Mouse (Mus musculus) CH12.LX (cell line): ENCODE data around the gene Zfp3. TPM values are rescaled to one million over a fixed set of nuclear protein-coding genes. Genes with fewer than 3 reads are reported as not detected.

Experiments used
- DNase-seq: peaks from one replicate; pipeline ENCODE4 v3.0.0-alpha.2; 2013; ENCODE audit errors: extremely low read depth
- H3K27ac ChIP-seq: 2 replicates; pipeline ENCODE4 v1.5.1; 2012; ENCODE audit warnings: low read depth, mild to moderate bottlenecking, control low read depth, moderate library complexity; ENCODE audit not compliant: insufficient read depth
- H3K27me3 ChIP-seq: replicated peaks from 2 replicates; pipeline ENCODE3; 2012; ENCODE audit warnings: inconsistent platforms
- H3K36me3 ChIP-seq, 2 experiments: replicated peaks in 1 of 2; 2 replicates each; pipeline versions ENCODE3 to v1.6.1; 2012; ENCODE audit warnings: inconsistent platforms in 1 of 2, low read length in 1 of 2, mild to moderate bottlenecking in 1 of 2, mixed read lengths in 1 of 2, moderate library complexity in 1 of 2; ENCODE audit not compliant: control insufficient read depth in 1 of 2, insufficient read depth in 1 of 2
- H3K4me1 ChIP-seq, 2 experiments: 2 replicates each; pipeline ENCODE4 v1.6.1; 2012; ENCODE audit warnings: inconsistent platforms in 1 of 2, moderate library complexity in 1 of 2; ENCODE audit not compliant: insufficient read depth in 2 of 2, control insufficient read depth in 1 of 2
- H3K4me2 ChIP-seq: 2 replicates; pipeline ENCODE4 v1.6.1; 2012; ENCODE audit warnings: low read depth, mild to moderate bottlenecking, control low read depth; ENCODE audit not compliant: poor library complexity, insufficient read depth, severe bottlenecking
- H3K4me3 ChIP-seq, 3 experiments: fragments of 150-350 bp in 1 of 3; sonication (generic) in 1 of 3; replicated peaks in 1 of 3; 2 replicates each; pipeline versions ENCODE3 to v1.5.1; 2011 to 2012; ENCODE audit warnings: low read depth in 2 of 3, low read length in 2 of 3, mild to moderate bottlenecking in 2 of 3, moderate library complexity in 2 of 3, control low read depth in 1 of 3, improper control_type of control experiment in 1 of 3, inconsistent platforms in 1 of 3, mixed read lengths in 1 of 3; ENCODE audit not compliant: poor library complexity in 1 of 3
- H3K79me2 ChIP-seq: replicated peaks from 2 replicates; pipeline ENCODE4 v1.6.1; 2012; ENCODE audit warnings: mild to moderate bottlenecking, moderate library complexity; ENCODE audit not compliant: control insufficient read depth, poor library complexity, insufficient read depth, severe bottlenecking; ENCODE audit errors: extremely low read depth
- H3K9ac ChIP-seq: 2 replicates; pipeline ENCODE4 v1.6.1; 2012; ENCODE audit warnings: low read depth, mild to moderate bottlenecking, control low read depth, moderate library complexity; ENCODE audit not compliant: insufficient read depth
- H3K9me3 ChIP-seq: replicated peaks from 2 replicates; pipeline ENCODE3; 2012; ENCODE audit warnings: low read length, inconsistent platforms, mixed read lengths
- BHLHE40 ChIP-seq: IDR thresholded peaks from 2 replicates; pipeline ENCODE4 v1.6.1; 2011; ENCODE audit warnings: mild to moderate bottlenecking, low read depth, low read length, improper control_type of control experiment
- CHD1 ChIP-seq: IDR thresholded peaks from 2 replicates; pipeline ENCODE4 v1.6.1; 2012; ENCODE audit warnings: low read depth, low read length, improper control_type of control experiment, inconsistent platforms
- E2F4 ChIP-seq: IDR thresholded peaks from 2 replicates; pipeline ENCODE4 v1.6.1; 2011; ENCODE audit warnings: low read depth, low read length, improper control_type of control experiment; ENCODE audit not compliant: insufficient replicate concordance
- ELF1 ChIP-seq: IDR thresholded peaks from 2 replicates; pipeline ENCODE4 v1.6.1; 2014; ENCODE audit warnings: low read depth, mild to moderate bottlenecking, inconsistent platforms, low read length, improper control_type of control experiment
- EP300 ChIP-seq: IDR thresholded peaks from 2 replicates; pipeline ENCODE4 v1.6.1; 2011; ENCODE audit warnings: low read length, improper control_type of control experiment
- GABPA ChIP-seq: IDR thresholded peaks from 2 replicates; pipeline ENCODE4 v1.6.1; 2012; ENCODE audit warnings: low read depth, low read length, improper control_type of control experiment, inconsistent platforms; ENCODE audit not compliant: insufficient replicate concordance
- HCFC1 ChIP-seq: IDR thresholded peaks from 2 replicates; pipeline ENCODE4 v1.6.1; 2012; ENCODE audit warnings: low read depth, mild to moderate bottlenecking, inconsistent platforms, low read length, improper control_type of control experiment
- IRF4 ChIP-seq: IDR thresholded peaks from 2 replicates; pipeline ENCODE4 v1.6.1; 2014; ENCODE audit warnings: low read depth, mild to moderate bottlenecking, inconsistent platforms, low read length, improper control_type of control experiment
- JUND ChIP-seq: conservative IDR thresholded peaks from 2 replicates; pipeline ENCODE4 v1.6.1; 2011; ENCODE audit warnings: low read depth, low read length, improper control_type of control experiment
- KAT2A ChIP-seq: IDR thresholded peaks from 2 replicates; pipeline ENCODE4 v1.6.1; 2012; ENCODE audit warnings: low read length, improper control_type of control experiment, inconsistent platforms; ENCODE audit not compliant: insufficient replicate concordance
- MAZ ChIP-seq: IDR thresholded peaks from 2 replicates; pipeline ENCODE4 v1.6.1; 2012; ENCODE audit warnings: low read depth, mild to moderate bottlenecking, inconsistent platforms, low read length, improper control_type of control experiment, moderate library complexity
- MEF2A ChIP-seq: IDR thresholded peaks from 2 replicates; pipeline ENCODE4 v1.6.1; 2014; ENCODE audit warnings: low read depth, mild to moderate bottlenecking, inconsistent platforms, low read length, improper control_type of control experiment, borderline replicate concordance
- MXI1 ChIP-seq: IDR thresholded peaks from 2 replicates; pipeline ENCODE4 v1.6.1; 2011; ENCODE audit warnings: mild to moderate bottlenecking, low read depth, low read length, improper control_type of control experiment
- PAX5 ChIP-seq: IDR thresholded peaks from 2 replicates; pipeline ENCODE4 v1.6.1; 2012; ENCODE audit warnings: low read length, inconsistent platforms, mixed read lengths
- RAD21 ChIP-seq: IDR thresholded peaks from 2 replicates; pipeline ENCODE4 v1.6.1; 2011; ENCODE audit warnings: low read depth, mild to moderate bottlenecking, low read length, improper control_type of control experiment, moderate library complexity
- RCOR1 ChIP-seq: conservative IDR thresholded peaks from 2 replicates; pipeline ENCODE4 v1.6.1; 2012; ENCODE audit warnings: low read depth, mild to moderate bottlenecking, inconsistent platforms, low read length, improper control_type of control experiment
- TBP ChIP-seq: conservative IDR thresholded peaks from 2 replicates; pipeline ENCODE4 v1.6.1; 2011; ENCODE audit warnings: low read depth, low read length, improper control_type of control experiment
- UBTF ChIP-seq: IDR thresholded peaks from 2 replicates; pipeline ENCODE4 v1.6.1; 2012; ENCODE audit warnings: low read depth, mild to moderate bottlenecking, inconsistent platforms, low read length, improper control_type of control experiment, moderate library complexity
- USF1 ChIP-seq: IDR thresholded peaks from 2 replicates; pipeline ENCODE4 v1.6.1; 2014; ENCODE audit warnings: low read depth, mild to moderate bottlenecking, inconsistent platforms, low read length, improper control_type of control experiment
- ZC3H11A ChIP-seq: IDR thresholded peaks from 2 replicates; pipeline ENCODE4 v1.6.1; 2012; ENCODE audit warnings: low read depth, mild to moderate bottlenecking, inconsistent platforms, low read length, improper control_type of control experiment
- ZMIZ1 ChIP-seq: IDR thresholded peaks from 2 replicates; pipeline ENCODE4 v1.6.1; 2012; ENCODE audit warnings: low read depth, mild to moderate bottlenecking, inconsistent platforms, low read length, improper control_type of control experiment
- dilution Hi-C: fragments of 300-500 bp; cut with MboI; formaldehyde crosslinking; loops from 2 replicates; pipeline ENCODE4 v1.14.3; 2020; ENCODE audit warnings: low sequenced_read_pairs; ENCODE audit not compliant: extremely low pct_unique_long_range_greater_than_20kb, extremely low pct_ligation_motif_present
- in situ Hi-C: fragments of 300-500 bp; cut with MboI; formaldehyde crosslinking; loops from 3 replicates; pipeline ENCODE4 v1.14.3; 2019; ENCODE audit warnings: low sequenced_read_pairs, low pct_ligation_motif_present, low pct_unique_long_range_greater_than_20kb, mixed read lengths
- polyA plus RNA-seq: library from polyadenylated mRNA; unstranded; fragments of >175 nt; gene quantifications from 2 replicates; pipeline ENCODE4 v1.2.1, GENCODE M21; 2012; ENCODE audit warnings: low read depth; ENCODE audit not compliant: insufficient read length
- total RNA-seq, 2 experiments: library from RNA; depleted of rRNA; stranded (reverse); fragments of 300-350 nt in 1 of 2; fragments of >200 nt in 1 of 2; gene quantifications; 2 replicates each; pipeline ENCODE4 v1.2.3; 2012 to 2014

Zfp3 gene
- total and polyA plus RNA-seq, 3 experiments = 1.7 to 3.5 (median 2.0) TPM

DNA sequence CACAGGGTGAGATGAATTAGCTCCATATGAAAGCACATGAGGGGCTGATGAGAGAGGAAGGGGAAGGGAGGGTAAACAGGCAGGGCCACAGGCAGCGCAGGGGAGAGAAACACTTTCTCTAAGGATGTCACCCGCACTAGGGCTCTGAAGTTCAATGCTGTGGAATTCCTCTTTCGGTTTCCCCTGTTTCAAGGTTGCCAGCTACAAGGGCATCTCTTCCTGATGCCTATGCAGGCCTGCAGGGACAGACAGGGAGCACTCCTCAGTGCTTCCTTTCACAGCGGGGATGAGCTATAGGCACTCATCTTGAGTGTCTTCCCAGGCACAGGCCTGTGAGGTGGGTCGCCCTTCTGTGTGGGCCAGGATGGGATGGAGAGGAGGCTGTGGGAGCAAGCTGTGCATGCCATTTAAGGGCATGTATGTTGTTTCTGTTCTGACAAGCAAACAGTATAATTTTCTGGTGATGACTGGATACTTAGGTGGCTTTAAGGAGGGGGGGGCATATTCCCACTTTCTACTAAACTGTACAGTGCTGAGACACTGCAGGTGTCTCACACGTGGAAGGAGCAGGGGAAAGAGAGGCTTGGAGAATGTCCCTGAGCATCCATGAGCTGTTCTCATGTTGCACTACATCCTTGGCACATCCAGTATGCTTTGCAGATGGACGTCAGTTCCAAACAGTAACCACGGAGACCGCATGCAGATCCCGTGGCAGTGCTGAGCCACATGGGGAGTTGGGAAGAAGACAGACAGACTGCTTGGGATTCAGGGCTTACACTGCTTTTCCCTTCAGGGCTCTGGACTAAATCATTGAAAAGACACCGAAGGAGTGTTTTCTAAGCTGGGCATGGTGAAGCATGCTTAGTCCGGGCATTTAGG lies 21.2 kb upstream of the Zfp3 start:
- no peak for TF ChIP-seq RCOR1
- no peak for TF ChIP-seq ZMIZ1
- no peak for TF ChIP-seq USF1
- no peak for TF ChIP-seq CHD1
- no peak for TF ChIP-seq HCFC1
- no peak for TF ChIP-seq PAX5
- TF ChIP-seq KAT2A = no peak
- TF ChIP-seq TBP = no peak
- TF ChIP-seq E2F4 = no peak
- no peak for TF ChIP-seq ELF1
- TF ChIP-seq UBTF = no peak
- TF ChIP-seq MAZ = no peak
- TF ChIP-seq RAD21 = no peak
- in situ Hi-C loops = no loop called here
- Histone ChIP-seq H3K9me3 (no peaks in the 10 kb centered on the region), H3K79me2 (no peaks in the 10 kb centered on the region), H3K4me3 (no peak overlapping the region), H3K4me1 (peaks cover 1 to 3% of the 10 kb centered on the region in 2 experiments; a peak in 2 of 4 replicates), H3K27ac (no peak overlapping the region), H3K27me3 (no peaks in the 10 kb centered on the region), H3K36me3 (no peaks in the 10 kb centered on the region), H3K4me2 (no peak overlapping the region), H3K9ac (no peak overlapping the region)
- dilution Hi-C loops = no loop called here
- DNase-seq = no peak

DNA sequence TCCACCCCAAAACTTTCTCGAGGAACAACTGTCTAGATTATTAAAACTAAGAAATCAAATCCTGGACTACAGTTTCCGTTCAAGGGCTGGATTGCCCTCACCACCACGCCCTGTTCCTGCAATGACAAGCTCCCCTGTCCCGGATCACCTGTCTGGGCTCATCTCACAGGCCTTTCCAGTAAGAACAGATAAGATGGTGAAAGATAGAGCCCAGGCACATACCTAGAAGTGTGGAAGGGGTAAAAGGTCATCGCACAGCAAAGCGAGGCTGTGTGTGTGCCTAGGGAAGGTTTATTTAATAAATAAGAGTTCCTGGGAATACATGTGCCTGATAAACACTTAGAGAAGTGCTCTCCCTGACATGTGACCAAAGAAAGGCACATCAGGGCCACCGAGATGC lies 18.4 kb upstream of the Zfp3 start:
- Histone ChIP-seq H3K4me2 (no peak overlapping the region), H3K79me2 (no peaks in the 10 kb centered on the region), H3K27ac (no peak overlapping the region), H3K9me3 (peaks cover 8% of the 10 kb centered on the region), H3K36me3 (no peaks in the 10 kb centered on the region), H3K4me3 (no peak overlapping the region), H3K4me1 (peaks cover 5 to 6% of the 10 kb centered on the region in 2 experiments; a peak in 2 of 4 replicates), H3K27me3 (no peaks in the 10 kb centered on the region), H3K9ac (no peak overlapping the region)
- in situ Hi-C loops (no loop called here), dilution Hi-C loops (no loop called here)
- TF ChIP-seq TBP (no peak), HCFC1 (no peak), ZMIZ1 (no peak), BHLHE40 (no peak), MXI1 (no peak), ZC3H11A (no peak), JUND (no peak), E2F4 (no peak), EP300 (no peak), USF1 (no peak), PAX5 (no peak), MAZ (no peak), MEF2A (no peak), KAT2A (no peak), IRF4 (no peak), GABPA (no peak)
- no peak for DNase-seq
